Mouse (Mus musculus) hindbrain, embryonic 15.5 days (tissue): Measurements from ENCODE around the gene Gm17545. TPM values are rescaled to one million over a fixed set of nuclear protein-coding genes. Genes with fewer than 3 reads are reported as not detected.
"Not testable (repeated sequence)": the region's sequence is repeated elsewhere in the genome, so short reads cannot be mapped to it uniquely, and the experiment has no call there.

ENCODE experiments used
- ATAC-seq: fragments of 200-750 bp; cut with Nextera tagmentation; 2 replicates; pipeline ENCODE4 v1.8.0; 2017; ENCODE audit warnings: low read depth, moderate number of reproducible peaks, moderate TSS enrichment; ENCODE audit not compliant: low FRiP score
- H3K27ac ChIP-seq: fragments of 300-500 bp; sonication (generic); replicated peaks from 2 replicates; pipeline ENCODE4 v1.5.1; 2015; ENCODE audit warnings: mild to moderate bottlenecking, inconsistent platforms
- H3K27me3 ChIP-seq: fragments of 300-500 bp; sonication (generic); 2 replicates; pipeline ENCODE4 v1.6.1; 2015; ENCODE audit warnings: control low read depth, inconsistent platforms
- H3K36me3 ChIP-seq: fragments of 300-500 bp; sonication (generic); 2 replicates; pipeline ENCODE4 v1.6.1; 2015; ENCODE audit warnings: control low read depth, inconsistent platforms
- H3K4me1 ChIP-seq: fragments of 300-500 bp; sonication (generic); replicated peaks from 2 replicates; pipeline ENCODE4 v1.6.1; 2015; ENCODE audit warnings: control low read depth, inconsistent platforms
- H3K4me2 ChIP-seq: fragments of 300-500 bp; sonication (generic); 2 replicates; pipeline ENCODE4 v1.6.1; 2015; ENCODE audit warnings: moderate library complexity, mild to moderate bottlenecking, inconsistent platforms
- H3K4me3 ChIP-seq: fragments of 300-500 bp; sonication (generic); 2 replicates; pipeline ENCODE4 v1.5.1; 2015; ENCODE audit warnings: mild to moderate bottlenecking, inconsistent platforms
- H3K9ac ChIP-seq: fragments of 300-500 bp; sonication (generic); 2 replicates; pipeline ENCODE4 v1.6.1; 2015; ENCODE audit warnings: inconsistent platforms
- H3K9me3 ChIP-seq: fragments of 300-500 bp; sonication (generic); 2 replicates; pipeline ENCODE4 v1.6.1; 2016; ENCODE audit warnings: control low read depth, inconsistent platforms
- WGBS: fragments of 180-500 bp; shearing (Covaris S2); methylation state at CpG from one replicate; pipeline ENCODE4 v1.1.7; 2015; 5-methylcytosine and 5-hydroxymethylcytosine counted together
- polyA plus RNA-seq: library from polyadenylated mRNA; unstranded; fragments of >200 nt; fragmentation: Nextera tagmentation; extraction: Ambion mirVana; gene quantifications from 2 replicates; pipeline ENCODE4 v1.2.1, GENCODE M21; 2015

Gm17545 gene
- not detected in 2 replicates for polyA plus RNA-seq

- H3K27ac ChIP-seq, H3K4me1 ChIP-seq, H3K9me3 ChIP-seq, H3K9ac ChIP-seq, H3K4me3 ChIP-seq, H3K27me3 ChIP-seq, H3K4me2 ChIP-seq, ATAC-seq: not testable (repeated sequence)
- H3K36me3 ChIP-seq: peaks cover 82% of the 10 kb centered on the region
- 94% methylated on average over 8 of the region's 8 CpGs for WGBS
These were observed at the start of gene Gm17545 for GRCm38 (mm10) chr9:22453990-22454389. Gene Gm17545 (plus strand): TSS chr9:22454290.

- H3K9ac ChIP-seq: no peak overlapping the region
- no peaks in the 10 kb centered on the region for H3K4me1 ChIP-seq
- H3K27me3 ChIP-seq: no peaks in the 10 kb centered on the region
- 82% methylated on average over 3 of the region's 3 CpGs for WGBS
- H3K4me3 ChIP-seq: no peak overlapping the region
- no peak overlapping the region for H3K4me2 ChIP-seq
- ATAC-seq: no peak
- no peaks in the 10 kb centered on the region for H3K9me3 ChIP-seq
- H3K36me3 ChIP-seq: no peaks in the 10 kb centered on the region
- no peak overlapping the region for H3K27ac ChIP-seq
These were observed 48.7 kb upstream of the Gm17545 start for GRCm38 (mm10) chr9:22405414-22405813.

GRCm38 (mm10) chr9:22407633-22408032 lies 46.5 kb upstream of the Gm17545 start:
- H3K4me3 ChIP-seq, H3K27me3 ChIP-seq, H3K9ac ChIP-seq, H3K4me1 ChIP-seq, H3K9me3 ChIP-seq, H3K4me2 ChIP-seq, H3K36me3 ChIP-seq, H3K27ac ChIP-seq, ATAC-seq: not testable (repeated sequence)
- 84% methylated on average over 4 of the region's 4 CpGs for WGBS

DNA sequence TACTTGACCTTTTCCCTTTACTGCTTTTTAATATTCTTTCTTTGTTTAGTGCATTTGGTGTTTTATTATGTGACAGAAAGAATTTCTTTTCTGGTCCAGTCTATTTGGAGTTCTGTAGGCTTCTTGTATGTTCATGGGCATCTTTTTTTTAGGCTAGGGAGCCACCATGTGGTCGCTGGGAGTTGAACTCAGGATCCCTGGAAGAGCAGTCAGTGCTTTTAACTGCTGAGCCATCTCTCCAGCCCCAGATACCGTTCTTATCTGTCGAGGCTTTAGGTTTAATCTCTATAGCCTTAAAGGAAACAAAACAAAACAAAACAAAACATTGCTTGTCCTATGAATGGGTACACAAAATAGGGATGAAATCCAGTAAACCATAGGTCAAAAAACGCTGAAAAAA lies 45.7 kb upstream of the Gm17545 start:
- H3K4me1 ChIP-seq, H3K4me3 ChIP-seq, H3K9me3 ChIP-seq, ATAC-seq, H3K27ac ChIP-seq, H3K36me3 ChIP-seq, H3K9ac ChIP-seq, H3K27me3 ChIP-seq, H3K4me2 ChIP-seq: not testable (repeated sequence)
- WGBS: 42% methylated on average over 4 of the region's 4 CpGs

DNA sequence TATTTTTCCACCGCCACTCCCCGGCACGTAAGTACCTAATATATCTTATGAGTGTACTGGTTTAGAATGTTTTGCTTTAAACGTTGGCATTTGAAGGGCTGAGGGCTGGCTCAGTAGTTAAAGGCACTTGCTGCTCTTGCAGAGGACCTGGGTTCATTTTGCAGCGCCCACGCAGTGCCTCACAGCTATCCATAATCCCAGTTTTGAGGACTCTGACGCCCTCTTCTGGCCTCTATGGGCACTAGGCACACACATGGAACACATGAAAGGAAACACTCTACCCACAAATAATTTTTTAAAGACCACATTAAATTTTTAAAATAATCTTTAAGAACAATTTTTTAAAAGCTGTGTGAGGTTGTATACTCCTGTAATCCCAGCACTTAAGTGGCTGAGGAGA lies 44.6 kb upstream of the Gm17545 start:
- H3K4me1 ChIP-seq: peaks cover 11% of the 10 kb centered on the region
- no peak overlapping the region for H3K27ac ChIP-seq
- no peaks in the 10 kb centered on the region for H3K27me3 ChIP-seq
- no peaks in the 10 kb centered on the region for H3K9me3 ChIP-seq
- no peak for ATAC-seq
- WGBS: 79% methylated on average over 7 of the region's 7 CpGs
- no peak overlapping the region for H3K4me2 ChIP-seq
- no peaks in the 10 kb centered on the region for H3K36me3 ChIP-seq
- H3K4me3 ChIP-seq: no peak overlapping the region
- no peak overlapping the region for H3K9ac ChIP-seq

GRCm38 (mm10) chr9:22411002-22411857 lies 42.9 kb upstream of the Gm17545 start, which contains the start of gene 9530077C05Rik:
Gene 9530077C05Rik (plus strand): TSS chr9:22411513.
- 1% methylated on average over 43 of the region's 43 CpGs for WGBS
- H3K36me3 ChIP-seq: no peaks in the 10 kb centered on the region

GRCm38 (mm10) chr9:22416187-22416586 lies 37.9 kb upstream of the Gm17545 start:
- Histone ChIP-seq H3K9ac (no peak overlapping the region), H3K27me3 (no peaks in the 10 kb centered on the region), H3K4me3 (no peak overlapping the region), H3K36me3 (no peaks in the 10 kb centered on the region), H3K4me1 (peaks cover 15% of the 10 kb centered on the region), H3K9me3 (no peaks in the 10 kb centered on the region), H3K4me2 (no peak overlapping the region), H3K27ac (no peak overlapping the region)
- no peak for ATAC-seq
- WGBS: 85% methylated on average over 3 of the region's 3 CpGs

More at GRCm38 (mm10) chr9:22411002-22411857, 42.9 kb upstream of the Gm17545 start, which contains the start of gene 9530077C05Rik:
- peak; percentile 99 for ATAC-seq
- H3K4me2 ChIP-seq: peak within 1 kb of the TSS; percentile 69
- H3K4me3 ChIP-seq: peak within 1 kb of the TSS; percentile 74
- peak within 1 kb of the TSS; percentile 87 for H3K27ac ChIP-seq
- H3K9me3 ChIP-seq: no peaks in the 10 kb centered on the region
- peaks cover 11% of the 10 kb centered on the region for H3K4me1 ChIP-seq
- no peaks in the 10 kb centered on the region for H3K27me3 ChIP-seq
- H3K9ac ChIP-seq: peak within 1 kb of the TSS; percentile 76

GRCm38 (mm10) chr9:22417547-22417946 lies 36.5 kb upstream of the Gm17545 start:
- WGBS: 47% methylated on average over 6 of the region's 6 CpGs

GRCm38 (mm10) chr9:22419877-22420276 lies 34.2 kb upstream of the Gm17545 start:
- Histone ChIP-seq H3K4me3 (no peak overlapping the region), H3K27me3 (no peaks in the 10 kb centered on the region), H3K27ac (no peak overlapping the region), H3K36me3 (no peaks in the 10 kb centered on the region), H3K4me1 (0 out of 2 replicates have a peak, but pooled peaks cover 4% of the 10 kb centered on the region), H3K9me3 (no peaks in the 10 kb centered on the region), H3K4me2 (no peak overlapping the region), H3K9ac (no peak overlapping the region)
- 85% methylated on average over 3 of the region's 3 CpGs for WGBS
- no peak for ATAC-seq

More at GRCm38 (mm10) chr9:22417547-22417946, 36.5 kb upstream of the Gm17545 start:
- no peak overlapping the region for H3K27ac ChIP-seq
- no peaks in the 10 kb centered on the region for H3K9me3 ChIP-seq
- H3K4me3 ChIP-seq: no peak overlapping the region
- H3K4me2 ChIP-seq: no peak overlapping the region
- no peak for ATAC-seq
- H3K9ac ChIP-seq: no peak overlapping the region
- H3K27me3 ChIP-seq: no peaks in the 10 kb centered on the region
- H3K36me3 ChIP-seq: no peaks in the 10 kb centered on the region
- peaks cover 13% of the 10 kb centered on the region for H3K4me1 ChIP-seq

DNA sequence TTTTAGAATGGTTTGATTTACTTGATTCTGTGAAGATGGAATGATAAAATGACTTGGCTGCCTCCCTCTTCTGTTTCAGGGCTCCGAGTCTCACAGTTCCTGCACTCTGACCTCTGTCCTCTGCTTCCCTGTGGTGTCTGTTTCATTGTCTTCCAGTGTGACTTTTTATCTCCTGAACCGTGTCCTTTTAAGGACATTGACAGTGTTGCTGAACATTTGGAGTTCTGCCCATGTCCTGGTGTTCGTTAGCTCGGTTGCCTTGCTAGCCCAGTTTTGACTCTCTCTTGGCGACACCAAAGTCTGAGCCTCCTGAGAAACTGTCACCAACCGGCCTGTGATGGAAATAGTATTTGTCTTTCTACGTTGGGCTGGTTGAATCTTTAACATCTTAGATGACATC lies 33.6 kb upstream of the Gm17545 start:
- WGBS: 19% methylated on average over 7 of the region's 7 CpGs
- Histone ChIP-seq H3K4me3 (no peak overlapping the region), H3K4me1 (0 out of 2 replicates have a peak, but pooled peaks cover 4% of the 10 kb centered on the region), H3K27ac (no peak overlapping the region), H3K36me3 (no peaks in the 10 kb centered on the region), H3K9me3 (no peaks in the 10 kb centered on the region), H3K9ac (no peak overlapping the region), H3K4me2 (no peak overlapping the region), H3K27me3 (no peaks in the 10 kb centered on the region)
- no peak for ATAC-seq

- 0 out of 2 replicates have a peak, but pooled peaks cover 4% of the 10 kb centered on the region for H3K4me1 ChIP-seq
- no peak overlapping the region for H3K9ac ChIP-seq
- H3K4me2 ChIP-seq: no peak overlapping the region
- H3K27me3 ChIP-seq: no peaks in the 10 kb centered on the region
- H3K27ac ChIP-seq: no peak overlapping the region
- no peaks in the 10 kb centered on the region for H3K36me3 ChIP-seq
- H3K9me3 ChIP-seq: no peaks in the 10 kb centered on the region
- ATAC-seq: no peak
- no peak overlapping the region for H3K4me3 ChIP-seq
- WGBS: 59% methylated on average over 1 of the region's 1 CpGs
These were observed 31.5 kb upstream of the Gm17545 start for GRCm38 (mm10) chr9:22422559-22422958.

DNA sequence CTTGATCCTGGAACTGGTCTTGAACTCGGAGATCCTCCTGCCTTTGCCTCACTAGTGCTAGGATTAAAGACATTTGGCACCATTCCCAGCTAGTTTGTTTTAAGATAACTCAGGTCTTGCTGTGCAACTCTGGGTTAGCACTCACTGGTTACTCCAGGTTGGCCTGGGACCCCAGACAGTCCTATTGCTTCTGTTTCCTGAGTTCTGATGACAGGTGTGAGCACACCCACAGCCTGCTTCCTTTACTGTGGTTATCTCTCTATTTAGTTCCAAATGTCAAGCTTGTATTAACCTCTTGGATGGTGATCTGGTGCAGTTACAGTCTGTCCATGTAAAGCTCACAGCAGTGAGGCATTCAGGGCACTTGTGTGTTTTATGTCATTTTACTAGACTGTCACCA lies 30.6 kb upstream of the Gm17545 start:
- Histone ChIP-seq H3K27me3 (no peaks in the 10 kb centered on the region), H3K4me1 (no peaks in the 10 kb centered on the region), H3K27ac (no peak overlapping the region), H3K9me3 (no peaks in the 10 kb centered on the region), H3K9ac (no peak overlapping the region), H3K36me3 (no peaks in the 10 kb centered on the region), H3K4me2 (no peak overlapping the region), H3K4me3 (no peak overlapping the region)
- no peak for ATAC-seq
- WGBS: 77% methylated on average over 1 of the region's 1 CpGs
